Mouse (Mus musculus) megakaryocyte progenitor cell, adult 5-6 weeks (primary cell): ENCODE measurements around the gene P3h2. TPM values are rescaled to one million over a fixed set of nuclear protein-coding genes. Genes with fewer than 3 reads are reported as not detected.

Experiments
- ATAC-seq: replicated peaks from 2 replicates; pipeline ENCODE4 v1.8.0; 2016; ENCODE audit warnings: mild to moderate bottlenecking, moderate TSS enrichment, inconsistent platforms; ENCODE audit not compliant: poor library complexity
- total RNA-seq, 2 experiments: library from RNA; stranded (forward) in 1 of 2; stranded (reverse) in 1 of 2; fragments of 157-497, 149-512 nt in 1 of 2; fragments of 200-1000 nt in 1 of 2; gene quantifications; 2 replicates each; pipeline versions ENCODE4 v1.2.3 to v1.2.4; 2015 to 2017

Gene P3h2
- not detected in 2 replicates for total RNA-seq (2015)
- total RNA-seq (2017) = not detected in 2 replicates

- peak; percentile 67 for ATAC-seq
These were observed at the start of gene P3h2 for GRCm38 (mm10) chr16:26105115-26105974. P3h2 (minus strand) TSS chr16:26105784.

DNA sequence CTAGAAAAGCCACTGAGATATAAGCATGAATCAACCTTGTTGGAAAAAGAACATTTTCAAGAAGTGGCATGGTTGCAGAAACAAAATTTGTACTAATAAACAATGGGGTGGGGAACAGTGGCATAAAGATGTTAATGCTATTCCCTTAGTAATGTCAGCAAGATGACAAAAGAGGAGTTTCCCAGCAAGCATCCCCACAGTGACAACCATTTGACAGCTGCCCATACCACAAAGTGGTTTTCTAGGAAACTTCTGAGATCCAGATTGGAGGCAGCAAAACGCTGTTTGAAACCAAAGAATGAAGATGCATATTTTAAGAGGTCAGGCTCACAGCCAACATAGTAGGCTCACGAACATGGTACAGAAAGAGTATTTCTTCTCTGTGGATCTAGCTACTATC lies 46.7 kb upstream of the P3h2 start:
- ATAC-seq = no peak

GRCm38 (mm10) chr16:26150943-26151342 lies 45.4 kb upstream of the P3h2 start:
- no peak for ATAC-seq

DNA sequence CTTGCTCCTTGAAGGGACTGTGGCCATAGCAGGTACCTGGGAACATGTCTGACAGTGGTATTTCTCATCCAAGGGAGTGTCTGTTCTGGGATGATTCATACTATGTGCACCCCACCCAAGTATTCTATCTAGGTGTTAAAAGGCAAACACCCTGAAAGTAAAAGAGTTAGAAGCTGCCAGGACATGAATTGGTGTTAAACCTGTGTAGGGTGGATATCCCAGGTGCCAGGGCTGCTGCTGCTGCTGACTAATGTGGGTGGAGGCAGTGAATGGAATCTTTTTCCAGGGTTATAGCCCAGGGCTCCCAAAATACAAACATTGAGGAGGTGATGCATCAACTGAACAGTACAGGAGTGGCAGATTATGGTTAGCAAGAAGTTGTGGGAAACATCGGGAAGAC lies 41.3 kb upstream of the P3h2 start:
- no peak for ATAC-seq

- ATAC-seq = no peak
These were observed 25.5 kb upstream of the P3h2 start for GRCm38 (mm10) chr16:26131126-26131525.

- no peak for ATAC-seq
These were observed 1.0 kb upstream of the P3h2 start for GRCm38 (mm10) chr16:26106618-26107017.

GRCm38 (mm10) chr16:26106041-26106617 lies 545 bp upstream of the P3h2 start:
- peak; percentile 60 for ATAC-seq

DNA sequence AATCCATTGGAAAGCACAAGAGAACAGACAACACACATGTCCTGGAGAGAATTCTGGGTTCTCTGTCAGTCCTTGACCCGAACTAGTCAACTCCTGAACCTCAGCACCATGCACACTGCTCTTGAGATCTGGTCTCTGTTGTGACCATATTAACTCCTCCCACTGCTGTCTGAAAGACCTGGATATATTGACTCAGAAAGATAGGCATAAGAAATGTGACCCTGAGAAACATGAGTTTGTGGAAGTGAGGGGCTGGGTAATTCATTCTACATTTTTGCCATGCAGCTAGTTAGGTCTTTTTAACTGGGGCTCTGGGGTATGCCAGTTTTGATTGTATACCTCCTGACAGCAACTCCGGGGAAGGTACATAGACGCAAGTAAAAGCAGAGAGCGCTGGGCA lies 1.3 kb downstream of the P3h2 start:
- no peak for ATAC-seq

- ATAC-seq = no peak
These were observed 2.7 kb downstream of the P3h2 start for GRCm38 (mm10) chr16:26102856-26103255.

GRCm38 (mm10) chr16:26100167-26100566 lies 5.4 kb downstream of the P3h2 start:
- no peak for ATAC-seq

DNA sequence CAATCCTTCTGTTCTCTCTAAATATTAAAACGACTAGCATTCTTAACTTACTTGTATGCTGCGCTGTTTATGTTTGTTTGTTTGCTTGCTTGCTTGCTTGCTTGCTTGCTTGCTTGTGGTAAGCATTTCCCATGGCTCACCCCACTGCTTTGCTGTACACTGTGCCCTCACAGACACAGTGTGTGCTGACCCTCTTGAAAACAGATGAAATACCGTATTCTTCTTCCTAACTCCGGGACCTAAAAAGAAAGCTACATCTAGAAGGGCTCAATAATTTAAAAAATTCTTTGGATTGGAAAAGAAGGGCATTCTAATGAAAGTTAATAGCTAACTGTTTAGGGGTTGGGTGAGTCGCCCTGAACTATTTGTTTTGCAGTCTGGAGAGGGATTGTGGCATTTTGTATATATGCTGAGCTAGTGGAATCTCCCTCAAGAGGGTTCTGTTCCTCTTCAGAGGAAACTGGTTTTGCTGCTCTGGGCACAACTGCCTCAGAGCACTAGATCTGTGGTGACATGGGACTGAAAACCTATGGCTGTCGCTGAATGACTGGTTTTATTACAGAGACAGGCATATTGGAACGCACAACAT lies 9.8 kb downstream of the P3h2 start:
- no peak for ATAC-seq

DNA sequence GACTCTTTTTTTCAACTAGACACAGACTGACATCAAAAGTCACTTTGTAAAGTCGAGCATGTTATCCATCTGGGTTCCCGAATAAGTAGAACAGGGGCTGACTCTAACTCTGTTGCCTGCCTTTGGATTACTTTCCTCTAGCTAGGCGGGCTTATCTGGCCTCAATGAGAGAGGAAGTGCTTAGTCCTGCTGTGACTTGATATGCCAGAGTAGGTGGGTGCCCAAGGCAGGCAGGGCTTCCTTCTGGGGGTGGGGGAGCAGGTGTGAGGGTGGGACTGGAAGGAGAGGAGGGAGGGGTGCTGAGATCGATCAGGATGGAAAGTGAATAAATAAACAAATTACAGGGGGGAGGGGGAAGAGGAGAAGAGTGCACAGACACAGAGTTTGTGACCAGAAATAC lies 11.7 kb downstream of the P3h2 start:
- ATAC-seq = peak; percentile 26; the same call in 1 of the 2 replicates

DNA sequence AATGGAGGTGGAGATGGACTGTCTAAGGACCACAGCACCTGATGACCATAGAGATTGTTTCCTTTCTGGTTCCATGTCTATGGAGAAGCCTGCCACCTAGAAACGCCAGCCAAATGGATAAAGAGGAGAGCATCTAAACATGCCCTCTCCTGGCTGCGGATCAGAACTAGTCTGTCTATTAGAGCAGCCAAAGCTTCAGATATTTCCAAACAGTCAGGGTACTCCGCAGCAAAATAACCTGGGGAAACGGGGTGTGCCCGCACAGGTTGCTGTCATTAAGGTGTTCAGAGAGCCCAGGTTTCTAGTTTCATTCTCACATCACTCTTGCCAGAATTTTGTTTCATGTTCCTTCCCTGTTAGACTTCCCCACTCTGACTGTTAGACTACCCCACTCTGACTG lies 16.6 kb downstream of the P3h2 start:
- ATAC-seq = no peak

GRCm38 (mm10) chr16:26088240-26088639 lies 17.3 kb downstream of the P3h2 start:
- ATAC-seq = no peak

DNA sequence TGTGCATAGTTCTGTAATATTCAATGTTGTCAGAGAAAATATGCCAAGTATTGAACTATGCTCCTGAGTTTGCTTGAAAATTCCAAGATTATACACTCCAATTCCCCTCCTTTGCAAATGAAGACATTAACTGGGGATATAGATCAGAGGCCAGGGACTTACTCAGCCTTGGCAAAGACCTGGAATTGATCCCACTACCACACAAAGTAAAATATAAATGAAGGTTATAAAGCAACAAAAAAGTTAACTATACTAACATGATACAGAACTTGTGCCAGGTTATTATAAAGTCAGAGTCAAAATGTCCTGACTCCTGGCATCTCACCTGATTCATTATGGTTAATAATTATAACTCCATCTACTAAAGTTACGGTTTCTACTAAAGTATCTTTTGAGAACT lies 18.6 kb downstream of the P3h2 start:
- no peak for ATAC-seq

DNA sequence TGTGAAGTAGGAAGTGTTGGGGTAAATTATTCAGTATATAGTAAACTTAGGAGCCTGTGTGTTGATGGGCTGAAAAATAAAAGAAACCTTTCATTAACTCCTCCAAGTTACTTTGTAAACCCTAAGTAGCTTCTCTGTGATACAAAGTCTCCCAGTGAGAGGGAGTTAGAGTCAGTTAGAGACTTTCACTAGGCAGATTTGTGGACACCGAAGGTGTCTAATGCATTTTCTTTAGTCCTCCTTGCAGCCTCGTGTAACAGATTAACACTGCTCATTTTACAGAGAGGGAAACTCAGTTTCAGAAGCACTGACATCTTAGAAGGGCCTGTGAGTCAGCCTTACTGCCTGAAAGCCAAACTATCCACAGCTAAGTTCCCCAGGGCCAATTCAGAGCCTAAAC lies 20.4 kb downstream of the P3h2 start:
- no peak for ATAC-seq

DNA sequence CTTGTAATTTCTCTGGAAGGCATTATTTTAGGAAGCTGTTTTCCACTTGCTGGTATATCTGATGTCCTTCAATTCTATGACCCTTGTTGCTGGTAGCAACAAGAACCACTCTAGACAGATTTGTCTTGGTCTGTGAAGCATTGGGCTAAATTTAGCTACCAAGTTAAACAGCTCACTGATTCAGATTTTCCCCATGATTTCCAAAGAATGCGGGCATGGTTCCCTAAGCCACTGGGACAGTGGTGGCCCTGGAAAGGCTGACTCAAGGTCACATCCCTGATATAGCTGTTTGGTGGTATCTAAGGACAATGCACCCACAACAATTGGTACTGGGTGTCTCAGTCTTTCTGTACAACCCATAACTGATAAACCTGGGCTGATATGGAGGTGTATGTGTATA lies 22.8 kb downstream of the P3h2 start:
- ATAC-seq = no peak

DNA sequence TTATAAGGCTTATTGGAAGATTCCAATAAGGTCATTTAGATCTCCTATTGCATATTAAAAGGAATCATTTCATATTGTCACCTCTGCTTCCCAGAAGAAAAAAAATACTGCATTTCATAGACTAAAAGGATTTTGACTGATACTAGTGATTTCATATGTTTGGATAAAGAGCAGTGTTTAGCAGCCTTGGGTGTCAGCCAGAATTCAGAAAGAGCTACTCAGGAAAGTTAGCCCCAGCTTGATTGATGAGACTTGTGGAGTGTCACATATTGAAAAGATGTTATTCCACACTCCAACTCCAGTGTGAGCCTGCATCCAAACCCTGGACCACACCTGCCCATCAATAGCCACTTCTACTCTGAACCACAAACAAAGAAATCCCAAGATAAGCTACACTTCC lies 23.2 kb downstream of the P3h2 start:
- no peak for ATAC-seq

- no peak for ATAC-seq
These were observed 26.6 kb downstream of the P3h2 start for GRCm38 (mm10) chr16:26078923-26079351.

DNA sequence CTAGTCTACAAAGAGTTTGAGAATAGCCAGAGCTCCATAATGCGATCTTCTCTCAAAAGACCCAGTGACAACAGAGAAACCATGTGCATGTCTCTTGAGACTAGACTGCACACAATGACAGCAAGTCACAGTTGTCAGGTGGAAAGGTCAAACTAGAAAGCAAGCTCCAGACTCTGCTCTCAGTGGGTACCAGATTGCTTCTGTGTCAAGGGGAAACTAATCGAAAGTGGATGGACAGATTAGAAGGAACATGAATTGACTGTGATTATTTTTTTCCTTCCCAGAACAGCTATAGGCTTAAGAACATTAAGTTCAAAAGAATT lies 27.5 kb downstream of the P3h2 start:
- ATAC-seq = no peak

GRCm38 (mm10) chr16:26077246-26078099 lies 28.1 kb downstream of the P3h2 start:
- ATAC-seq = no peak
